Mouse (Mus musculus): ENCODE data around the gene Def8.
"Not testable (repeated sequence)": the region's sequence is repeated elsewhere in the genome, so short reads cannot be mapped to it uniquely, and the experiment has no call there.

Gene Def8

DNA sequence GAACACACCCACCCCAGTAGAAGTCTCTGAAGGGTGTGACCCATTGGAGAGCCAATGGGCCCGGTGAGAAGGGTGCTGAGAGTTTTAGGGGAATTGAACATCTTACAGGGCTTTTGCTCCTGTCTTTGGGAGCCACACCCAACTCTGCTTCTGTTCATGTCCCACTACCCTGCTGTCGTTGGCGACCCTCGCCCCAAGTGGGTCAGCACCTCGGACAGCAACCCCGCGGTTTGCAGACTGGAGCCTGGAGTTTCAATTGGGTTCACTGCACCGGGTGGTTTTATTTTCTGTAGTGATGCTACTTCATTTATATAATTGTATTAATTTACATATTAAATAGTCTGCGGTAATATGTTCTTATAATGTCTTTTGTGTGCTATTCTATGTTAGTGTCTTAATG, 9.1 kb upstream of the Def8 start:
- peak; percentile 64 to 66 for DNase-seq

DNA sequence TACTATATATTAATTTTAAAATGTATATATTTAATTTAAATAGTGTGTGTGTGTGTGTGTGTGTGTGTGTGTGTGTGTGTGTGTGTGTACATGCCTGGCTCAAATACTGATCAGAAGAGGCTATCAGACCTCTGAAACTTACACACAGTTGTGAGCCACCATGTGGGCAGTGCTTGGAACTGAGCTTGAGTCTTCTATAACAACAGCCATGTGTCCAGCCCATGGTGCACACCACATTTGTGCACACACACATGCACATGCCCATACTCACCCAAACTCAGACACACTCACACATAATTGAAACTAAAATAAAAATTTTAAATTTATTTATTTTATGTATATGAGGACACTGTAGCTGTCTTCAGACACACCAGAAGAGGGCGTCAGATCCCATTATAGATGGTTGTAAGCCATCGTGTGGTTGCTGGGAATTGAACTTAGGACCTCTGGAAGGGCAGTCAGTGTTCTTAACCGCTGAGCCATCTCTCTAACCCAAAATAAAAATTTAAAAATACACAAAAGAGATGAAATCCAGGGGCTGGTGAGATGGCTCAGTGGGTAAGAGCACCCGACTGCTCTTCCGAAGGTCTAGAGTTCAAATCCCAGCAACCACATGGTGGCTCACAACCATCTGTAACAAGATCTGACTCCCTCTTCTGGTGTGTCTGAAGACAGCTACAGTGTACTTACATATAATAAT, 8.2 kb upstream of the Def8 start:
- not testable (repeated sequence) for DNase-seq

DNA sequence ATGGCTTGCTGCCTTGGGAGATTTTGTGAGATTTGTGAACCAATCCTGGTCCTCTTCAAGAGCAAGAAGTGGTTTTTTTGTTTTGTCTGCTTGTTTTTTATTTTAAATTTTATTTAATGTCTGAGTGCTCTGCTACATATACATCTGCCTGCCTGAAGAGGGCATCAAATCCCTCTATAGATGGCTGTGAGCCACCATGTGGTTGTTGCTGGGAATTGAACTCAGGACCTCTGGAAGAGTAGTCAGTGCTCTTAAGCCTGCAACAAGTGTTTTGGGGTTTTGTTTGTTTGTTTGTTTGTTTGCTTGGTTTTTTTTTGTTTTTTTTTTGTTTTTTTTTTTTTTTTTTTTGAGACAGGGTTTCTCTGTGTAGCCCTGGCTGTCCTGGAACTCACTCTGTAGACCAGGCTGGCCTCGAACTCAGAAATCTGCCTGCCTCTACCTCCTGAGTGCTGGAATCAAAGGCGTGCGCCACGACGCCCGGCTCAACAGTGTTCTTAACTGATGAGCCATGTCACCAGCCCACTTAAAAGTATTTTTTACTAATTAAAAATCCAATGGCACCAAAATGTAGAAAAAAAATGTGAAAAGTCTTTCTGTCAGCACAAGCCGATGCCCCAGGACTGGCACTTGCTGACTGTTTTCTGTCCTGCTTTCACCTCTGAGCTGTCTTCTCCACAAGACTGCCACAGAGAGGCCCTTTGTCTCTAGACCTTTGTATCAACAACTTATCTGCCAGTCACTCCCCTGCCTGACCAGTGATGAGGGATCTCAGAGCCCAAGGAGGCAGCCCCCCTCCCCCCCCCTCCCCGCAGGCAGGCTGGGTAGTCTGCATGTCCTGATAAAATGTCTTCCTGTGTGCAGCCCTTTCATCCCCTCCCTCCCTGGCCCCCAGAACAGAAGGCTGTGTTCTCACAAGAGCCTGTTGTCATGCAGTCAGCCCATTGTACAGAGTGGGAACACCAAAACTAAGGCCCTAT, 7.1 kb upstream of the Def8 start:
- no peak for DNase-seq

DNA sequence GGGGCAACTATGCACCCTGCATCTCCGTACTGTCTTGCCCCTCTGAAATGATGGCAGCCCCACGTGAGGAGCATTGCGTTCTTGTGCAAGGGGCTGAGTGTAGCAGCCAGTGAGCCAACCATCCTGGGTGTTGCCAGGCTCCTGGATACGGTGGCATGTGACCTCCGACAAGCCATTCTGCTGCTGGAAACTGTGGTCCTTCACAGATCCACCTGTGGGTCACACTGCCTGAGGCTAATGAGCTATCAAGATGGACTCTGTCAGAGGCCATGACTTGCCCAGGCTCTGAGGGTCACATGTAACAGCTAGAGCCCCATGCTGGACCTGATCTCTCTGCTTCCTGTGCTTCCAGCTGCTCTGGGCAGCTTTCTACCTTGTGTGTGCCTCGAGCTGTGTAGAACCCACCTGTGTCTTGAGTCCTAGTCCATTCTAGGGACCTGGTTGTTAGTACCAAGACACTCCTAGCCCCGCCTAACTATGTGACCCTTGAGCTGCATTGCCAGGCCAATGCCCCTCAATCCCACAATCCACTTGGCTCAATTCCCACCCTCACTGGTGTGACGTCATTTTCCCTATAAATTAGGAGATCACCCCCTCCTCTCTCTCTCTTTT, 6.3 kb upstream of the Def8 start:
- no peak for DNase-seq

DNA sequence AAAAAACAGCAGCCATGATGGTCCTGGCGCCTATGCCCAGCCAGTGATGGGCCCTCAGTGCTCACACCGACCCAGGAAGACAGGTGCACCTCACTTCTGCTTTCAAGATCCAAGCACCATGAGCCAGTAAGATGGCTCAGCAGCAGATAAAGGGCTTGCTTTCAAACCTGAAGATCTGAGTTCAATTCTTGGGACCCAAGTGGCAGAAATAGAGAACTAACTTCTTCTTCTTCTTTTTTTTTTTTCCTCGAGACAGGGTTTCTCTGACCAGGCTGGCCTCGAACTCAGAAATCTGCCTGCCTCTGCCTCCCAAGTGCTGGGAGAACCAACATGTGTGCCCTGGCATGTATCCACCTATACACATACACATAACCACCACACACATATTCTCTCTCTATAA, 3.6 kb upstream of the Def8 start:
- DNase-seq: no peak

DNA sequence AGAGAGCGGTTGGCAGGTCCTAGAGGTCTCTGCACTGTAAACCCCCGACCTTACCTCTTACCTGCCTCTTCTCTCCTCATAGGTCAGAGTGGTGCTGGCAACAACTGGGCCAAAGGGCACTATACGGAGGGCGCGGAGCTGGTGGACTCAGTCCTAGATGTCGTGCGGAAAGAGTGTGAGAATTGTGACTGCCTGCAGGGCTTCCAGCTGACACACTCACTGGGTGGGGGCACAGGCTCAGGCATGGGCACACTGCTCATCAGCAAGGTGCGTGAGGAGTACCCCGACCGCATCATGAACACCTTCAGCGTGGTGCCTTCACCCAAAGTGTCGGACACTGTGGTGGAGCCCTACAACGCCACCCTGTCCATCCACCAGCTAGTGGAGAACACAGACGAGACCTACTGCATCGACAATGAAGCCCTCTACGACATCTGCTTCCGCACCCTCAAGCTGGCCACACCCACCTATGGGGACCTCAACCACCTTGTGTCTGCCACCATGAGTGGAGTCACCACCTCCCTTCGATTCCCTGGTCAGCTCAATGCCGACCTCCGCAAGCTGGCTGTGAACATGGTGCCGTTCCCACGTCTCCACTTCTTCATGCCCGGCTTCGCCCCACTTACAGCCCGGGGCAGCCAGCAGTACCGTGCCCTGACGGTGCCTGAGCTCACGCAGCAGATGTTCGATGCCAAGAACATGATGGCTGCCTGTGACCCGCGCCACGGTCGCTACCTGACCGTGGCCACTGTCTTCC, 2.6 kb upstream of the Def8 start:
- DNase-seq: no peak

DNA sequence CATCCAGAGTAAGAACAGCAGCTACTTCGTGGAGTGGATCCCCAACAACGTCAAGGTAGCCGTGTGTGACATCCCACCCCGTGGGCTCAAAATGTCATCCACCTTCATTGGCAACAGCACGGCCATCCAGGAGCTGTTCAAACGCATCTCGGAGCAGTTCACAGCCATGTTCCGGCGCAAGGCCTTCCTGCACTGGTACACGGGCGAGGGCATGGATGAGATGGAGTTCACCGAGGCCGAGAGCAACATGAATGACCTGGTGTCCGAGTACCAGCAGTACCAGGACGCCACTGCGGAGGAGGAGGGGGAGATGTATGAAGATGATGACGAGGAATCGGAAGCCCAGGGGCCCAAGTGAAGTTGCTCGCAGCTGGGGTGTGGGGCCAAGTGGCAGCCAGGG, 2.0 kb upstream of the Def8 start:
- no peak for DNase-seq

DNA sequence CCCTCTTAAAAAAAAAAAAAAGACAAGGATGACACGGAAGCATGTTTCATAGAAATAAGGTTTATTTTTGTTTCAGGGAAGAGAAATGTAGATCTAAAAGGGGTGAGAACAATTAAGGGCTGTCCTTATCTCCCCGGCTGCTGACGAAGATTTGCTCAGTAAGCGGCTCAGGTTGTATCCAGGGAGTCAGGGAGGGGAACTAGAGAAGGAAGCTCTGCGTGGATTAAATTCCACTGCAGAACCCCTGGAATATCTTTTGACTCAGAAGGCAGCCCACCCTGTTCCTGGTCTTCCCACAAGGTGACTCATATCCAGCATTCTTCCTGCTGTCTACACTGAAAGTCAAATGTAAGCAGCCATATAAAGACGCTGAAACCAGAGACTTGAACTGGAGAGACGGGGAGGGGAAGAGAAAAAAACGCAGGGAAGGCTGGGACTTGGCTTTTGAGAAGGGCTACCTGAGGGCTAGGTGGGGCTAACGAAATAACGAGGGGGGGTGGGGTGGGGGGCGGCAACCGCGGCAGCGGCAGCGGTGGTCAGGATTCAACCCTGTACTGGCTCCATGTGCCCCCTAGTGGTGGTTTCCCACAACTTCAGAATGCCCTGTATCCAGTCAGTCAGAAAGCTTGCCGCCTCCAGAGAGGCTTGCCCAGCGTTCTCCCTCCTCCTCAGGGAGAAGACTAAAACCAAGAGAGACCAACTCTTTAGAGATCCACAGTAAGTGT, 1.1 kb upstream of the Def8 start:
- DNase-seq: peak; percentile 80 to 85

DNA sequence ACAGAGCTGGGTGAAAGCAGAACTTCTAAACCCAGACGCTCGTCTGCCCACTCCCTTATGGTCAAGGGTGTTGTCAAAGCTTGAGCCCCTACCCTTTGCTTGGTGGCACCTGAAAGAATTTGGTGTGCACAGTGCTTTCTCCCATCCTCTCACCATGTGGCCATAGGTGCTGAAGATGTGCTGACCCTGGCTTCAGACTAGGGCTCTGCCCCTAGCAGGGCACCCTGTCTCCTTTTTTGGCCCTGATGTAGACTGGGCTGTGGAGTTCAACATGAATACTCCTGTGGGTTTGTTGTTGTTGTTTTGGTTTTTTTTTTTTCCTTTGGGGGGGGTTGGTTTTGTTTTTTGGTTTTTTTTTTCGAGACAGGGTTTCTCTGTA, 557 bp upstream of the Def8 start:
- DNase-seq: no peak

DNA sequence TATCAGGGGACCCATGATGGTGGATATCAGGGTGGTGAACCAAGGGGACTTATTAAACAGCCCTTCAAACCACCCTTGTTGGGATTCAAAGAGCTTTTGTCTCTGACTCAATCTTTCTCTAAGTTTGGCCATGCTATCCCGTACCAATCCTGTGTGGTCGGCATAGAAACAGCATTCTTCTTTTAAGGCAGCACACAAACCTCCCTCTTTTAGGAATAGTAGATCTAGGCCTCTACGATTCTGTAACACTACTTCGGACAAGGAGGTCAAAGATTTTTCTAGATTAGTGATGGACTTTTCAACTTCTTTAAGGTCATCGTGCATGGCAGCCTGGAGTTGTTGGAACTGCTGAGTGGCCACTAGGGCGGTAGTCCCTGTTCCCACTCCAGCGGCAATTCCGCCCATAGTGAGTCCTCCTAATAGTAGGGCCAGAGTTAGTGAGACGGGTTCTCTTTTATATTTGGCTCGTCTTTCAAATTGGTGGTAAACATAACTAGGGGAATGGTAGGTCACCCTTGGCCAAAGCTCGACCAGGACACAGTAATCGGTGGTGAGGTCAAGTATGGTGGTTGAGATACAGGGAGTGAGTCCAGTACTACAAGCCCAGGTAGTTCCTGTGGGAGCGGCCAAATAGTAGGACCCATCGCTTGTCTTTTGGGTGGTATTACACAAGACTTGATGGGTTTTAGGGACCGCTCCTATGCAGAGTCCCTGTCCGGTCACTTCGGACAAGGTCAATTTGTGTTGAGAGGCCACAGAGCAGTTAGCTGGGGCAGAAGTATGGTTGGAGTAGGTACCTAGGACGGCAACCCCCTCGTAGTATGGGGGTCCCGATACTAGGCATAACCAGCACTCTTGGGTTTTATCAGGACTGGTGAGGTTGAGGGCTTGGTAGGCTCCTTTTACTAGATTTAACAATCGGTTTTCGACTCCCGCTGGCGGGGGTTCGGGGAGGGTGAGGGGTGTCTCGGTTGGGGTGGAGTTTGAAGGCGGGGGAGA, 3.5 kb downstream of the Def8 start:
- no peak for DNase-seq

DNA sequence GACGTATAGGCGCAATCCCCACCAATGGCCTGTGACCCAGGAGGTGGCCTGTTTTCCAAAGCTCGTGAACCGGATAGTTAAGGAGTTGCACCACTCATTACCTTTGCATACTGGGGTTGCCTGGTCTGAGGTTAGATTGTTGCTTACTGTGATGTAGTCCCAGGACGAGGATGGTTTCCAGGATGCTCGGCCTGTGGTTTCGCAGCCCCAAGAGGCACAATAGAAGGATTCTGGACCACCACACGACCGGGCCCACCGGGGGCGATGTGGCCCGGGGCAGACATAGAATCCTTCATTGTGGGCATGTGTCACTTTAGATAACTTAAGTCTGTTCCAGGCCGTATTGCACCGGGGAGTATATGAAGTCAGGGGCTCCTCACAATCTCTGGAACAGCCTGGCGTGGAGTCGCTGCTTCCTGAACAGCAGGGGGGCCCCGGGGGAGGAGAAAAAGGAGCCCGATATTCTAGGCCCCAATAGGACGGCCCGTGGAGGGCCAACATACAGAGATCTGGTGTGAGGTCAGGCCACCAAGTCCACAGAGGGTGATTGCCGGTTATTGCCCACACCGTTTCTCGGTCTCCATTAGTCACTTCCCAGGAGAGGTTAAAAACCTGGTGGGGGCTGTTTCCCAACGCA, 4.4 kb downstream of the Def8 start:
- DNase-seq: no peak

DNA sequence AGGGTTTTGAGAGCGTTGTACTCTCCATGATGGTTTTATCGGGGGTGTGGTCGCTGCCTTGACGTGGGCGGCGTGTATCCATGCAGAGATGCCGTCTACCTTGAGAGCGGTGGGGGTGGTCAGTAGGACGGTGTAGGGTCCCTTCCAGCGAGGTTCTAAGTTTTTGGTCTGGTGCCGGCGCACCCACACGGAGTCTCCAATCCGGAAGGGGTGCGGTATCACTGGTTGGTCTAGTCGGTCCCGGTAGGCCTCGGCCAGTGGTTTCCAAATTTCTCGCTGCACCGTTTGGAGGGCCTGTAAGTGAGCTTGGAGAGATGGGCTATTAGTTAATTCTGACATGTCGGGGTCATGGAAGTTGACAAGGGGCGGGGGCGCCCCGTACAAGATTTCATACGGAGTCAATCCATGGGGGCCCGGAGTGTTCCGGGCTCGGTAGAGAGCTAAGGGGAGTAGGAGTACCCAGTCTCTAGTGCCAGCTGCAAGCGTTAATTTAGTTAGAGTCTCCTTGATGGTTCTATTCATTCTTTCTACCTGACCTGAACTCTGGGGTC, 5.1 kb downstream of the Def8 start:
- DNase-seq: no peak

DNA sequence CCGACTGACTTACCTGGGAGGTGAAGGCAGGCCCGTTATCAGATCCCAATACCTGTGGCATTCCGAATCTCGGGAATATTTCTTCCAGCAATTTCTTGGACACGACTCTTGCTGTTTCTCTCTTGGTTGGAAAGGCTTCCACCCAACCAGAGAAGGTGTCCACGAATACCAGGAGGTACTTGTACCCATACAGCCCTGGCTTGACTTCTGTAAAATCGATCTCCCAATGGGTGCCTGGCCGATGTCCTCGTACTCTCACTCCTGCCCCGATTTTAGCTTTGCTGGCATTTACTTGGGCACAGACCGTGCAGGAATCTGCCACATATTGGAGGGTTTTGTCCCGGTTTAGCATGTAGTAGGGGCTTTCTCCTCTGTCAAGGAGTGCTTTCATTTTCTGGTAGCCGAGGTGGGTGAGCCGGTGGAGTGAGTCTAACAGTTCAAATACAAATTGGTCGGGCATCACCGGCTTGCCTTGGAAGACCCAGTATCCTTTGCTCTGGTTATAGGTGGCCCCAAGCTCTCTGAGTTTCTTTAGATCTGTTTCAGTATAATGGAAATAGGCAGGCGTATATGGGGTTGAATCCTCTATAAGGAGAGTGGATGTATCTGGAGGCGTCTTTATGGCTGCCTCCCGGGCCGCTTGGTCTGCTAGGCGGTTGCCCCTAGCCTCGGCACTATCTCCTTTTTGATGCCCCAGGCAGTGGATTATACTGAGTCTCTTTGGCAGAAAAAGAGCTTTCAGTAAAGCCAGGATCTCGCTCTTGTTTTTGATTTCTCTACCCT, 5.8 kb downstream of the Def8 start:
- no peak for DNase-seq

DNA sequence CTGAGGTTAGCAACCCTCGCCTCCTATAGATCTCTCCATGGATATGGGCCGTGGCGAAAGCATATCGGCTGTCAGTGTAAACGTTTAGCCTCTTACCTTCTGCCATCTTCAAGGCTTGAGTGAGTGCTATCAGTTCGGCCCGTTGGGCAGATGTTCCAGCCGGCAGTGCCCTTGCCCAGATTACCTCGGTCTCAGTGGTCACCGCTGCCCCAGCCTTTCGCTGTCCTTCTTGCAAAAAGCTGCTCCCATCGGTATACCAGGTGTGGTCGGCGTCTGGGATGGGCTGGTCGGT, 6.3 kb downstream of the Def8 start:
- DNase-seq: not testable (repeated sequence)

DNA sequence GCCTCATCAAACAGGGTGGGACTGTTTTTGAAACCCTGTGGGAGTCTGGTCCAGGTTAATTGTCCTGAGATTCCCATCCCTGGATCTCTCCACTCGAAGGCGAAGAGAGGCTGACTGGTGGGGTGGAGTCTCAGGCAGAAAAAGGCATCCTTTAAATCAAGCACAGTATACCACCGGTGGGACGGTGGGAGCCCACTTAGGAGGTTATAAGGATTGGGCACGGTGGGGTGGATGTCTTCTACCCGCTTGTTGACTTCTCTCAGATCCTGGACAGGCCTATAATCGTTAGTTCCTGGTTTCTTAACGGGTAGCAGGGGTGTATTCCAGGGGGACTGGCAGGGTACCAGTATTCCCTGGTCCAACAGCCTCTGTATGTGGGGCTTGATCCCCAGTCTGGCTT, 7.6 kb downstream of the Def8 start:
- not testable (repeated sequence) for DNase-seq

DNA sequence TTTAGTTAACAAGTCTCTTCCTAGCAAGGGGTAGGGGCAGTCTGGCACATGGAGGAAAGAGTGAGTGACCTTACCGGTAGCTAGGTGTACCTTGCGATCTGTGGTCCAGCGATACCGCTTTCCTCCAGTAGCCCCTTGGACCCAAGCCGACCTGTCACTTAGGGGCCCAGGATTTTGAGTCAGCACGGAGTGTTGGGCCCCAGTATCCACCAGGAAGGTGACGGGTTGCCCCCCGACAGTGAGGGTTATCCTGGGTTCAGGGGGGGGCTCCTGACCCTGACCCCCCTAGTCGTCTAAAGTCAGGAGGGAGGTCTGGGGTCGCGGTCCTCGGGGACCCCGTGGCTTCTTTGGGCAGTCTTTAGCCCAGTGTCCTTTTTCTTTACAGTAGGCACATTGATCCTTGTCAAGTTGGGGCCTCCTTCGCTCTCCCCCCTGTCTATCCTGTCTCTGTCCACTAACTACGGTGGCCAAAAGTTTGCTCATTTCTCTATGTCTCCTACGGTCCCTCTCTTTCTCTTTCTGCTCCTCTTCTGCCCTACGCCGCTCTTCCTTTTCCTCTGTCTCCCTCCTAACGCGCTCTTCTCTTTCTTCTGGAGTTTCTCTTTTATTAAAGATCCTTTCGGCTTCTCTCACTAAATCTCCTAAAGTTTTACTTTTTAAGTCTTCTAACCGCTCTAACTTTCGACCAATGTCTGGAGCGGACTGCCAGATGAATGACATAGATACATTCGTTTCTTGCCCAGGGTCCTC, 8.5 kb downstream of the Def8 start:
- DNase-seq: no peak

DNA sequence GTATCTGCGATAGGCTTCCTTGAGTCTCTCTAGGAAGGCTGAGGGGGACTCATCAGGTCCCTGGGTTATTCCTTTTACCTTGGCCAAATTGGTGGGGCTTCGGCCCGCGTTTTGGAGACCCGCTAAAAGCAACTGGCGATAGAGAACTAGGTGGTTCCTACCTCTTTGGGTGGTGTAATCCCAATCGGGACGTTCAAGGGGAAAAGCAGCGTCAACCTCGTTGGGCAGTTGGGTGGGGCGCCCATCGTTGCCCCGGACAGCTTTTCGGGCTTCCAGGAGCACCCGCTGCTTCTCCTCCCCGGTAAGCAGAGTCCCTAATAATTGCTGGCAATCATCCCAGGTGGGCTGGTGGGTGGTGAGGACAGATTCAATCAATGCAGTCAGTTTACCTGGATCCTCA, 9.1 kb downstream of the Def8 start:
- no peak for DNase-seq

DNA sequence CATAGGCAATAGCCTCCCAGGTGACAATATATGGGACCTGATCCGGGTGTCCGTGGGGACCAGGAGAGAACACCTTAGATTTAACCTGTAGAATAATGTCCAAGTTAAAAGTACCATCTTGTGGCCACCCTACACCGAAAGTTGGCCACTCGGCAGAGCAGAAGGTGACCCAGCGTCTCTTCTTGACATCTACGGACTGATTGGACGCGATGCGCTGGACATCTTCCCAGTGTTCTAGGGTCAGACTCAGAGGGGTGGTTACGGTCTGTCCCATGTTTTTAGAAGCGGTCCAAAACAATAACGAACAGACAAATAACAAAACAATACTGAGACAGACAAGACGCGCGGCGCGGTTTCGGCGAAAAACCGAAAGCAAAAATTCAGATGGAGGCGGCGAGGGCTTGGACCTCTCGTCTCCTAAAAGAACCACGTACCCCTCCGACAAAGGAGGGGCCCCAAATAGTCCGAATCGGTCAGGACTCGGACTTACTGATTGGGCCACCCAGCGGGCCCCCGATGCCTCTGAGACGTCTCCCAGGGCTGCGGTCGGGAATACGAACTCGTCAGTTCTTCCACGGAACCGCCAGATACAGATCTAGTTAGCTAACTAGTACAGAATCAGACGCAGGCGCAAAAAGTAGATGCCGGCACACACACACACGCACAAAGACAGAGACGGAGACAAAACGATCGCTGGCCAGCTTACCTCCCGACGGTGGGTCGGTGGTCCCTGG, 10.1 kb downstream of the Def8 start:
- DNase-seq: not testable (repeated sequence)
